Mouse (Mus musculus) kidney, adult 2 months (tissue): ENCODE results near the gene Abracl. TPM values are rescaled to one million over a fixed set of nuclear protein-coding genes. Genes with fewer than 3 reads are reported as not detected.

Experiments used
- DNase-seq: peaks from one replicate; pipeline ENCODE4 v3.0.0; 2021
- H3K27ac ChIP-seq: fragments of 200-500 bp; 2 replicates; pipeline ENCODE4 v1.5.1; 2012; ENCODE audit warnings: low read depth, low read length, control low read depth, inconsistent platforms; ENCODE audit not compliant: insufficient read depth
- H3K27me3 ChIP-seq: fragments of 200-500 bp; replicated peaks from 2 replicates; pipeline ENCODE4 v1.6.1; 2012; ENCODE audit warnings: mild to moderate bottlenecking, moderate library complexity, low read length, inconsistent platforms; ENCODE audit not compliant: control insufficient read depth, insufficient read depth
- H3K36me3 ChIP-seq: fragments of 200-500 bp; 2 replicates; pipeline ENCODE4 v1.6.1; 2012; ENCODE audit warnings: mild to moderate bottlenecking, moderate library complexity, low read length, inconsistent platforms; ENCODE audit not compliant: control insufficient read depth, insufficient read depth
- H3K4me1 ChIP-seq: fragments of 200-500 bp; 2 replicates; pipeline ENCODE4 v1.6.1; 2011; ENCODE audit warnings: low read length; ENCODE audit not compliant: control insufficient read depth, insufficient read depth
- H3K4me3 ChIP-seq: fragments of 200-500 bp; 2 replicates; pipeline ENCODE4 v1.5.1; 2011; ENCODE audit warnings: mild to moderate bottlenecking, low read depth, low read length, control low read depth; ENCODE audit not compliant: insufficient read depth
- CTCF ChIP-seq: fragments of 200-500 bp; conservative IDR thresholded peaks from 2 replicates; pipeline ENCODE4 v1.5.1; 2011; ENCODE audit warnings: low read depth, mild to moderate bottlenecking, control low read depth, low read length, moderate library complexity, mixed read lengths; ENCODE audit not compliant: insufficient read depth, insufficient read length
- POLR2A ChIP-seq: fragments of 200-500 bp; IDR thresholded peaks from one replicate; pipeline ENCODE4 v1.6.1; 2011; ENCODE audit warnings: low read depth, low read length, control low read depth
- WGBS: fragments of 180-500 bp; shearing (Covaris S2); methylation state at CpG from one replicate; pipeline ENCODE4 v1.1.7; 2018; 5-methylcytosine and 5-hydroxymethylcytosine counted together
- polyA plus RNA-seq: library from polyadenylated mRNA; depleted of rRNA; stranded (reverse); fragments of >200 nt; gene quantifications from 2 replicates; pipeline ENCODE4 v1.2.3, GENCODE M21; 2012

The Abracl gene
- polyA plus RNA-seq, 1 experiment, result 15.3 TPM

DNA sequence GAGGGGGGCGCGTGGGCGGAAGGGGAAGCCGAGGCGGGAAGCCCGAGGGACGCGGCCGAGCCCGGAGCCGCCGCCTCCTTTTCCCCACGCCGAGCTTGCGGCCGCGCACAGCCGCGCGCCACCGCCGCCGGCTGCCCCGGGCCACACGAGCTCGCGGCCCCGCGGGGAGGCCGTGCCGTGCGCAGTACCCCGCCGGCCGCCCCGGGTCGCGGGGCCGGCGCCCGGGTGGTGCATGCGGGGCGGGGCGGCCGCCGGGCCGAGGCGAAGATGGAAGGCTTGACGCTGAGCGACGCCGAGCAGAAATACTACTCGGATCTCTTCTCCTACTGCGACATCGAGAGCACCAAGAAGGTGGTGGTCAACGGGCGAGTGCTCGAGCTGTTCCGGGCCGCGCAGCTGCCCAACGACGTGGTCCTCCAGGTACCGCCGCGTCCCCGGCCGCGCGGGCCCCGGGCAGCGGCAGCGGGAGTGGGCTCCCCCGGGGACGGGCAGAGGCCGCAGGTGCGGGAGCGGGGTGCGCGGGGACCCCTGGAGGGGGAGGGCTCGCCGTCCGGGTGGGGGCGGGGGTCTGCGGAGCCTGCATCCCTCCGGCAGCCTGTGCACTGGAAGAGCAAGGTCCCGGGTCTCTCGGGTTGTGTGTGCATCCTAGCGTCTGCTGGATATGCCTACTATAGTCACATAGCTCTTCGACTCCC, 32.8 kb upstream of the Abracl start, which contains the start of gene Reps1:
Reps1 (plus strand) TSS at position 166 of the 695 bp plus-strand sequence.
- no peak for DNase-seq
- H3K36me3 ChIP-seq, result no peaks in the 10 kb centered on the region
- peaks cover 24% of the 10 kb centered on the region for H3K4me1 ChIP-seq
- 1% methylated on average over 87 of the region's 90 CpGs for WGBS
- H3K27me3 ChIP-seq, result no peaks in the 10 kb centered on the region
- H3K4me3 ChIP-seq, result peak within 1 kb of the TSS; percentile 93
- no peak for TF ChIP-seq CTCF
- no peak for TF ChIP-seq POLR2A
- peak within 1 kb of the TSS; percentile 32; the same call in 1 of the 2 replicates for H3K27ac ChIP-seq

DNA sequence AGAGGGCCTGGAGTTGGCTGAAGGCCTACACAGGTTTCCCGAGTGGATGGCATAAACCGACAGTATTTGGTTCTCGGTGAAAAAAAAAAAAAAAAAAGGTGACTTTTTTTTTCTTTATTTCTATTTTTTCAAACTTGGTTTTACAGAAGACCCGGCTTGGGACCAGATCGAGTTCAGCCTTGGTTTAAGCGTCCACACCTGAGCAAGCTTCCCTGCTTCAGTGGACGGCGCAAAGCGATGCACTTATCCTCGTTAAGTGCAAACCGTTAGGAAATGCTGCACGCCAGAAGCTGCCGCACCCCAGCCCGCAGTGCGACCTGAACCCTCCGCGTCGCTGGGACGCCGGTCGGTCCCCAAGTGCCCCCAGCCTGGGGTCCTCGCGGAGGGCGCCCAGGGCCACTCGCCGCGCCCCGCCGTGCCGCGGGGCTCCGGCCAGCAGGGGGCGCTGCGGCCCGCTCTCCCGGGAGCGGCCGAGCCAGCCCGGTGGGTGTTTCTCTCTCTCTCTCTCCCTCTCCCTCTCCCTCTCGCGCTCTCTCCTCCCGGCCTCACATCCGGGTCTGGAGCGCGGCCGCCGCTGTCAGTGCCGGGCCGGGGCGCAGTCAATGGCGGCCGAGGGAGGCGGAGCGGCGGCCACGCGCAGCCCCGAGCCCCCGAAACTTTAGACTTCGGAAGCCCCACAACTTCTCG, 32.1 kb upstream of the Abracl start:
- H3K36me3 ChIP-seq, result no peaks in the 10 kb centered on the region
- H3K27ac ChIP-seq, result peak overlapping the region; percentile 32; the same call in 1 of the 2 replicates

DNA sequence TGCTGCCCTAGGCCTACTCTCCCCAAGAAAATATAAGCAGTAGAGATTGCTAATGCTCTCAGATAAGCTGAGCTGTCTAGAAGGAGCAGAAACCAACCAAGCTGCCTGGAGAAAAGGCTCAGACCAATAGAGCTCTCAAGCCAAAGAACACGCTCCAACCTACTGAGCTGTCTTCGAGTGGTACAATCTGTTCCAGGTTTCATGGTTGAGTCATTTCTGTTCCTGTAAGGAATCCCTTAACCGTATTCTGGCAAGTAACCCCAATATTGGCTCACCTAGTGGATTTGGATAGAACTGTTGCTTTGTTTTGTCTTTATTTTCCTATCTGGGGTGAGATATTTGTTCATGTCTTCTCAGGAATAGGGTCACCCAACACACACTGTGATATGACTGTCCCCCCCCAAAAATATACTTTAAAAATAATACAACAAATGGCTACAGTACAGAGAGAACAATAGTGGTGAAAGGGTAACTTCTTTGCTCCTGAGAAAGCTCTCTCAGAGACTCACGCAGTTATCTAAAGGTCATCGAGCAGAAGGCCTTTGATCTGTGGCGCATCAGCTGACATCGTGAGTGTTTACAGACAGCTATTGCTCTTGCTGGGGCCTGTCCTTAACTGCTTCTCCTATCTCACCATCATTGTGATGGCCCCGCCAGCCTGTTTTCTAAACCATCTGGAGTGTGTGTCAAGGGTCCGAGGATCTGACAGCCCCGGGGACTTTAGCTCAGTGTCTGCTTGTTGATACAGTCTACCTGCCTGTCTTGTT, 24.5 kb upstream of the Abracl start:
- H3K4me3 ChIP-seq, result no peak overlapping the region
- peak; percentile 66 for DNase-seq
- H3K4me1 ChIP-seq, result peaks cover 13% of the 10 kb centered on the region
- no peaks in the 10 kb centered on the region for H3K36me3 ChIP-seq
- WGBS, result 55% methylated on average over 10 of the region's 10 CpGs
- peak overlapping the region; percentile 83 for H3K27ac ChIP-seq
- no peaks in the 10 kb centered on the region for H3K27me3 ChIP-seq
- no peak for TF ChIP-seq CTCF
- TF ChIP-seq POLR2A, result no peak

More for the DNA sequence above, 32.1 kb upstream of the Abracl start:
- peak; percentile 88 for DNase-seq
- H3K4me1 ChIP-seq, result peaks cover 24% of the 10 kb centered on the region
- H3K27me3 ChIP-seq, result no peaks in the 10 kb centered on the region
- 2% methylated on average over 58 of the region's 61 CpGs for WGBS
- TF ChIP-seq POLR2A, result no peak
- peak; percentile 59 for TF ChIP-seq CTCF
- H3K4me3 ChIP-seq, result peak overlapping the region; percentile 93

DNA sequence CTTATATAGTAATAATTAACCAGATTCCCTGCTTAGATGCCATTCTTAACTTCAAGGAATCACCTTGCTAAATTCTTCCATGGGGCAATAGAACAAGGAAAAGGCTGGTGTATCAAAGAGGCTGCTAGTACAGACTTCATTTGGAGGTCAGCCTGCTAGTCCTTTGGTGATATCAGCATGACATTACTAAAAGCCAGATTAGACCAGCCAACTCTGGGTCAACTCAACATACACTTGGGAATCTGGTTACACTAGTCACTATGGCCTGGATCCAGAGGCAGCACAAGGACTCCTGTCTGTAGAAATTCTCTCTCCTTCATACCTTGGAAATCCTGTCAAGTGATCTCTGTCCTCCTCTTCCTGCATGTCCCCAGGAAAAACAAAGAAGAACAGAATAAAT, 23.3 kb upstream of the Abracl start:
- Histone ChIP-seq H3K4me1 (peaks cover 13% of the 10 kb centered on the region), H3K27ac (0 out of 2 replicates have a peak overlapping the region, but pooled peaks have one; percentile 35), H3K27me3 (no peaks in the 10 kb centered on the region), H3K36me3 (no peaks in the 10 kb centered on the region), H3K4me3 (no peak overlapping the region)
- TF ChIP-seq POLR2A, result no peak
- no peak for TF ChIP-seq CTCF
- peak; percentile 45 for DNase-seq

DNA sequence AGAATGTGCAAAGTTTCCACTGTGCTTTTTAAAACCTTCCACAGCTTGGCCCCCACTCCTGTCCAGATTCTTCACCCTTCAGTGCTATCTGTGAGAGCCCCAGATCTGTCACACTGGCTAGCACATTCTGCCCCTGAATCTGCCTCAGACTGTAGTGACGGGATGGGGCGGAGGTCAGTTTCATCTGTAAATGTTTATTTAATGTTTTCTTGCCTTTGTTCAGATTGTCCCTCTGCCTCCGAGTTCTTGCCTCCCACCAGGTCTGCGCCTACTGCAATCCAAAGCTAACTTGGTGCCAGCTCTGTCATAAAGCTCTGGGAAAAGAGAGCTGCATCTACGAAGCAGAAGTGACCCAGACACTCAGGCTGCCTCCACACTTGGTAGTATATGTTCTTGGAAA, 13.8 kb upstream of the Abracl start:
- no peaks in the 10 kb centered on the region for H3K4me1 ChIP-seq
- H3K36me3 ChIP-seq, result no peaks in the 10 kb centered on the region
- peak overlapping the region; percentile 5; the same call in 1 of the 2 replicates for H3K27ac ChIP-seq
- no peaks in the 10 kb centered on the region for H3K27me3 ChIP-seq
- TF ChIP-seq CTCF (no peak), POLR2A (no peak)
- 49% methylated on average over 5 of the region's 5 CpGs for WGBS
- peak; percentile 54 for DNase-seq
- H3K4me3 ChIP-seq, result no peak overlapping the region

DNA sequence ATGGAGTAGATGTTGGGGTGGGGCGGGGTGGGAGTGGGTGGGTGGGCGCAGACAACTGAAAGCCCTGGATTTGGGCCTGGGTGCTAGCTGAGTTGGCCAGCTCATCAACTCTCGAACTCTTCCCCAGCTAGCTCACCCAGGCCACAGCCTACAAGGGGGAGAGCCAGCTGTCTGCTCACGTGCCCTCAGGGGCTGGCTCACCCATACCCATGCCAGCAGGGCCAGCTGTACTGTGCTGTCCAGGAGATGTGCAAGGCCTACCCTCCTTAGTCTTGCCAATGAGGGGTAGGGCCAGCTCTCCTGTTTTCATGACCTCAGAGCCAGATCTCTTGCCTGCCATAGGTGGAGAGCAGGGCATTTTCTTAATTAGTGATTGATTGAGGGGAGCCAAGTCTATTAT, 11.3 kb upstream of the Abracl start:
- no peaks in the 10 kb centered on the region for H3K27me3 ChIP-seq
- no peak for TF ChIP-seq POLR2A
- TF ChIP-seq CTCF, result no peak
- H3K27ac ChIP-seq, result no peak overlapping the region
- WGBS, result 92% methylated on average over 4 of the region's 4 CpGs
- H3K4me3 ChIP-seq, result no peak overlapping the region
- H3K4me1 ChIP-seq, result no peaks in the 10 kb centered on the region
- H3K36me3 ChIP-seq, result no peaks in the 10 kb centered on the region
- DNase-seq, result no peak

DNA sequence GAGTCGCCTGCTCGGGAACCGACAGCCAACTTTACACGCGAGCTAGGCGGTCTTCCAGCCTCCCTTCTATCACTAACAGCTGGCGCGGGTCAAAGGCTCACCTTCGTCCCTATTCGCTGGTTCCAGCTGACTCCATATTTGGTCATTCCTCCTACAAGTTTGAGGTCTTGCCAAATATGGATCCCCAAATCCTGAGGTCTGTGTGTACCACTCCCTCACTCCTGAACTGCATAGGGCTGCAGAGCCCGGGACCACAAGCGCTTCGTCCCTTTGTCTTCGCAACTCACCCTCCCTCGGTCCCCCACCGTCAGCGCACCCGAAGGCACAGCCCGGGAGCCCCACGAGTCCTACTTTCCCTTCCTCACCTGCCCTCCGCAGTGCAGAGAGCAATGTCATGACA, 776 bp downstream of the Abracl start:
- under 1% methylated on average over 21 of the region's 21 CpGs for WGBS
- DNase-seq, result peak; percentile 92
- TF ChIP-seq CTCF, result no peak
- no peaks in the 10 kb centered on the region for H3K4me1 ChIP-seq
- H3K4me3 ChIP-seq, result peak overlapping the region; percentile 89
- H3K36me3 ChIP-seq, result no peaks in the 10 kb centered on the region; the same call in 1 of the 2 replicates
- peak overlapping the region; percentile 73; the same call in 1 of the 2 replicates for H3K27ac ChIP-seq
- H3K27me3 ChIP-seq, result no peaks in the 10 kb centered on the region
